Comparison of ENCODE assay signal across 16 mouse cellular contexts in genomic region chr1:66839755-66840438, GRCm38 (mm10). TPM values are rescaled to one million over a fixed set of nuclear protein-coding genes. Genes with fewer than 3 reads are reported as not detected.
DNase-seq lines count a peak whose midpoint lies in the region; ATAC-seq and TF ChIP-seq lines count a peak whose summit lies in the region.
"Had no signal": no experiment of that assay in that cellular context is flagged by ENCODE, and none has a peak within 500 bp of the region (broad histone marks: within the 10 kb centered on the region; RNA-seq: fewer than 3 reads in every experiment).

No protein-coding gene starts in this region.

- H3K27me3 ChIP-seq in liver, adult 2 months (ENCODE audit: control insufficient read depth, insufficient read depth, low read length): no peaks in the 10 kb centered on the region
- no peaks in the 10 kb centered on the region for H3K27me3 ChIP-seq in liver, embryonic 11.5 days (replicated peaks; ENCODE audit: control insufficient read depth, insufficient read depth, low read length)
- no peaks in the 10 kb centered on the region for H3K27me3 ChIP-seq in Patski
- no peaks in the 10 kb centered on the region for H3K27me3 ChIP-seq in intestine, embryonic 16.5 days (replicated peaks; ENCODE audit: control insufficient read depth, insufficient read depth, low read length)
- no peaks in the 10 kb centered on the region for H3K27me3 ChIP-seq in forebrain, embryonic 14.5 days (replicated peaks; ENCODE audit: control insufficient read depth, insufficient read depth, low read length)
- H3K27me3 ChIP-seq: forebrain, embryonic 12.5 days had no signal

- no peak for ATAC-seq in liver, embryonic 11.5 days (replicated peaks; ENCODE audit: low FRiP score)
- peak; percentile 19 for ATAC-seq in Patski
- peak; percentile 66 for ATAC-seq in intestine, embryonic 16.5 days
- ATAC-seq in forebrain, embryonic 14.5 days: no peak
- ATAC-seq: CD4-positive, CD25-positive, alpha-beta regulatory T cell, adult 4 months had no signal

- peaks cover 44% of the 10 kb centered on the region for H3K36me3 ChIP-seq in liver, adult 2 months (ENCODE audit: control insufficient read depth, insufficient read depth, low read length)
- H3K36me3 ChIP-seq in liver, embryonic 11.5 days (ENCODE audit: control insufficient read depth, insufficient read depth, low read length): peaks cover 15% of the 10 kb centered on the region; the same call in 1 of the 2 replicates
- peaks cover 7% of the 10 kb centered on the region for H3K36me3 ChIP-seq in intestine, embryonic 16.5 days (ENCODE audit: control insufficient read depth, insufficient read depth, low read length)
- H3K36me3 ChIP-seq in forebrain, embryonic 14.5 days (ENCODE audit: control insufficient read depth, insufficient read depth, low read length): no peaks in the 10 kb centered on the region
- H3K36me3 ChIP-seq: forebrain, embryonic 12.5 days had no signal

- 30% methylated on average over 7 of the region's 7 CpGs for WGBS in liver, adult 2 months
- 72% methylated on average over 7 of the region's 7 CpGs for WGBS in liver, embryonic 11.5 days
- WGBS in intestine, embryonic 16.5 days: 33% methylated on average over 7 of the region's 7 CpGs
- 75% methylated on average over 7 of the region's 7 CpGs for WGBS in forebrain, embryonic 14.5 days

- no peaks in the 10 kb centered on the region for H3K9me3 ChIP-seq in liver, embryonic 11.5 days (ENCODE audit: control insufficient read depth, low read length)
- H3K9me3 ChIP-seq in intestine, embryonic 16.5 days (ENCODE audit: control insufficient read depth, low read length): no peaks in the 10 kb centered on the region
- no peaks in the 10 kb centered on the region for H3K9me3 ChIP-seq in forebrain, embryonic 14.5 days (replicated peaks; ENCODE audit: control insufficient read depth, low read length)
- H3K9me3 ChIP-seq: forebrain, embryonic 12.5 days; limb, embryonic 10.5 days had no signal

- H3K4me2 ChIP-seq in liver, embryonic 11.5 days: no peak overlapping the region
- H3K4me2 ChIP-seq in intestine, embryonic 16.5 days (ENCODE audit: low read depth, low read length): no peak overlapping the region
- H3K4me2 ChIP-seq in forebrain, embryonic 14.5 days (ENCODE audit: low read length): no peak overlapping the region
- H3K4me2 ChIP-seq: forebrain, embryonic 12.5 days; hindbrain, embryonic 14.5 days had no signal

- DNase-seq in liver, adult 2 months (ENCODE audit: extremely low read depth, low read depth, low spot score): peak; percentile 45
- no peak for DNase-seq in liver, embryonic 11.5 days (ENCODE audit: low spot score)
- DNase-seq in Patski (ENCODE audit: low read depth, low spot score): no peak
- peak; percentile 47 for DNase-seq in lung, postnatal 36 days
- no peak for DNase-seq in gastrocnemius, adult 2 months
- DNase-seq in forebrain, embryonic 14.5 days (ENCODE audit: low spot score): no peak
- DNase-seq: adrenal gland, postnatal 14 days; cerebellum, adult 9-11 months; heart, adult 2 months; kidney, adult 8-10 months; right cerebral cortex, postnatal 4 days had no signal

- TF ChIP-seq CTCF in liver, adult 2 months (IDR thresholded peaks at IDR 0.05; ENCODE audit: low read depth, low read length): no peak
- TF ChIP-seq CTCF in Patski (IDR thresholded peaks at IDR 0.05): no peak
- TF ChIP-seq CTCF in gastrocnemius, adult 2 months (IDR thresholded peaks at IDR 0.05): no peak

- no peak overlapping the region for H3K4me3 ChIP-seq in liver, adult 2 months (ENCODE audit: insufficient read depth, low read depth, low read length)
- H3K4me3 ChIP-seq in liver, embryonic 11.5 days (ENCODE audit: low read depth, low read length): no peak overlapping the region
- no peak overlapping the region for H3K4me3 ChIP-seq in intestine, embryonic 16.5 days (ENCODE audit: low read length)
- H3K4me3 ChIP-seq in gastrocnemius, adult 2 months: no peak overlapping the region
- H3K4me3 ChIP-seq in forebrain, embryonic 14.5 days (ENCODE audit: low read depth, low read length): no peak overlapping the region
- H3K4me3 ChIP-seq: forebrain, embryonic 12.5 days; heart, adult 2 months; limb, embryonic 10.5 days had no signal

- TF ChIP-seq POLR2A in liver, adult 2 months (IDR thresholded peaks at IDR 0.05; ENCODE audit: extremely low read depth, insufficient read depth, low read length): no peak

- H3K79me2 ChIP-seq in liver, adult 2 months (ENCODE audit: control insufficient read depth, insufficient read depth, low read length): no peaks in the 10 kb centered on the region

- CTCF ChIA-PET in Patski (lab: Charles Lee): interaction anchor here (1.2 kb wide), 1 partner anchor 56 kb away, joined by 4 read pairs; no protein-coding TSS in a partner anchor

- POLR2A ChIA-PET in Patski (lab: Charles Lee): no interaction called here

- H3K27ac ChIP-seq in liver, adult 2 months (replicated peaks; ENCODE audit: insufficient read depth, low read depth, low read length): no peak overlapping the region
- no peak overlapping the region for H3K27ac ChIP-seq in liver, embryonic 11.5 days (ENCODE audit: low read depth, low read length)
- H3K27ac ChIP-seq in intestine, embryonic 16.5 days (ENCODE audit: low read length): no peak overlapping the region; the same call in 1 of the 2 replicates
- H3K27ac ChIP-seq in gastrocnemius, adult 2 months: no peak overlapping the region
- no peak overlapping the region for H3K27ac ChIP-seq in forebrain, embryonic 14.5 days (ENCODE audit: low read depth, low read length)
- H3K27ac ChIP-seq: forebrain, embryonic 12.5 days; heart, adult 2 months; hindbrain, embryonic 14.5 days; limb, embryonic 10.5 days had no signal

- intact Hi-C loops in gastrocnemius, adult 2 months (cut with DNase I): no loop called here

- H3K9ac ChIP-seq in liver, adult 2 months (ENCODE audit: low read depth, low read length): no peak overlapping the region
- no peak overlapping the region for H3K9ac ChIP-seq in liver, embryonic 11.5 days (ENCODE audit: low read depth, low read length)
- H3K9ac ChIP-seq in intestine, embryonic 16.5 days (ENCODE audit: low read depth, low read length): no peak overlapping the region
- H3K9ac ChIP-seq in forebrain, embryonic 14.5 days (ENCODE audit: low read length): no peak overlapping the region
- H3K9ac ChIP-seq: forebrain, embryonic 12.5 days; hindbrain, embryonic 14.5 days had no signal

- in situ Hi-C loops in Patski (cut with MboI; ENCODE audit: low pct_unique_long_range_greater_than_20kb): loop anchor here (10.0 kb wide), 2 partner anchors 135 to 735 kb away; partner anchors contain the start of gene Rpe

- H3K4me1 ChIP-seq in liver, adult 2 months (ENCODE audit: control insufficient read depth, insufficient read depth, low read length): peaks cover 3% of the 10 kb centered on the region; the same call in 1 of the 2 replicates
- no peaks in the 10 kb centered on the region for H3K4me1 ChIP-seq in liver, embryonic 11.5 days (replicated peaks; ENCODE audit: control insufficient read depth, insufficient read depth, low read length)
- H3K4me1 ChIP-seq in intestine, embryonic 16.5 days (ENCODE audit: control insufficient read depth, insufficient read depth, low read length): peaks cover 18% of the 10 kb centered on the region
- H3K4me1 ChIP-seq in forebrain, embryonic 14.5 days (ENCODE audit: control insufficient read depth, insufficient read depth, low read length): no peaks in the 10 kb centered on the region
- H3K4me1 ChIP-seq: forebrain, embryonic 12.5 days; limb, embryonic 10.5 days had no signal

RNA-seq across cellular contexts. Expression of gene Kansl1l, which starts 22.5 kb away (rescaled TPM):
- total RNA-seq in liver, adult 2 months (2014; rRNA removed): 18.5 and 18.9 TPM in 2 replicates
- 1.6 TPM in 2 replicates for polyA plus RNA-seq in liver, adult 2 months (2012; rRNA removed)
- 4.7 and 5.4 TPM in 2 replicates for polyA plus RNA-seq in liver, embryonic 11.5 days (2014; fragmentation: Nextera tagmentation; extraction: Ambion mirVana)
- polyA plus RNA-seq in Patski (2021): 44.2 TPM
- 8.8 and 9.7 TPM in 2 replicates for polyA plus RNA-seq in intestine, embryonic 16.5 days (2015; fragmentation: Nextera tagmentation; extraction: Ambion mirVana)
- total RNA-seq in gastrocnemius, adult 2 months (2021): 10 to 100 TPM; 23.2 to 23.8 TPM
- polyA plus RNA-seq in forebrain, embryonic 14.5 days (2014; fragmentation: Nextera tagmentation; extraction: Ambion mirVana): 8.5 and 10.9 TPM in 2 replicates

RNA-seq across cellular contexts. Expression of gene Acadl, which starts 23.2 kb away (rescaled TPM):
- 91.1 and 96.5 TPM in 2 replicates for total RNA-seq in liver, adult 2 months (2014; rRNA removed)
- 43.1 and 47.6 TPM in 2 replicates for polyA plus RNA-seq in liver, adult 2 months (2012; rRNA removed)
- polyA plus RNA-seq in liver, embryonic 11.5 days (2014; fragmentation: Nextera tagmentation; extraction: Ambion mirVana): 105 and 107 TPM in 2 replicates
- 220 TPM for polyA plus RNA-seq in Patski (2021)
- polyA plus RNA-seq in intestine, embryonic 16.5 days (2015; fragmentation: Nextera tagmentation; extraction: Ambion mirVana): 309 and 355 TPM in 2 replicates
- total RNA-seq in gastrocnemius, adult 2 months (2021): 100 to 1,000 TPM; 186 to 398 TPM
- 34.7 and 36.2 TPM in 2 replicates for polyA plus RNA-seq in forebrain, embryonic 14.5 days (2014; fragmentation: Nextera tagmentation; extraction: Ambion mirVana)

Comparison
In these comparisons a context has a peak if more than half of its experiments do, and no peak if none do; other contexts are left out.
1. DNase-seq: peak in liver, adult 2 months (single experiment) and lung, postnatal 36 days (single experiment); none in liver, embryonic 11.5 days (single experiment), Patski (single experiment), gastrocnemius, adult 2 months (single experiment) and forebrain, embryonic 14.5 days (single experiment).
2. ATAC-seq: peak in Patski (single experiment) and intestine, embryonic 16.5 days (single experiment); none in liver, embryonic 11.5 days (single experiment) and forebrain, embryonic 14.5 days (single experiment).